Mouse (Mus musculus): ENCODE results near the gene Ppp3ca.

DNA sequence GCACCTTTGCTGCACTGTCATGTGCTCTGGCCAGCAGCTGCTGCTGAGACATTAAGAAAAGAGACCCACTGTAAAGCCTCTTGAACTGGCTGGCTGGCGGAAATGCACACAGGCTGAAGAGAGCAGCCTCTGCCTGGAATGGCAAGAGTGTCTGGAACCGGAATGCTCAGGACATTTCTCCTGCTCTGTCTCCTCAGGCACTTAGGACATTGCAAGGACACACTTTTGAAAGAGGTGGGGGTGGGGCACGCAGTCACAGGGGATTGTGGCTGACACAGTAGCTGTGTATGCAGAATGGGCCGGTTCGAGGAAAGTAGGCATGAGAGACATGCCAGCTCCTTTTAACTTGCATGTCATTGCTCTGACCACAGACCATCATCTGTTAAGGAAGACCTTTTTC is 71.7 kb downstream of the Ppp3ca start:
- no peak for TF ChIP-seq CTCF (IDR thresholded peaks at IDR 0.05; ENCODE audit: control insufficient read depth, insufficient read depth, insufficient replicate concordance, low read depth, low read length)
- no peak for TF ChIP-seq POLR2A (IDR thresholded peaks at IDR 0.05; ENCODE audit: control insufficient read depth, low read depth, low read length)
